Mouse (Mus musculus) C2C12 (cell line): Measurements from ENCODE around the gene Sh3bp4.

Experiments used
- CTCF ChIP-seq: IDR thresholded peaks from one replicate; pipeline ENCODE4 v1.5.1; 2011; ENCODE audit not compliant: control insufficient read depth, insufficient read depth, insufficient read length
- MYOD1 ChIP-seq: IDR thresholded peaks from one replicate; pipeline ENCODE4 v1.6.1; 2011; ENCODE audit warnings: low read depth; ENCODE audit not compliant: control insufficient read depth, insufficient read length
- USF1 ChIP-seq: IDR thresholded peaks from one replicate; pipeline ENCODE4 v1.6.1; 2011; ENCODE audit warnings: low read depth, mild to moderate bottlenecking, control low read depth, moderate library complexity

- TF ChIP-seq CTCF (no peak), USF1 (no peak), MYOD1 (no peak)
These were observed 30.4 kb upstream of the Sh3bp4 start for GRCm38 (mm10) chr1:89039836-89040235.
